Mouse (Mus musculus): Measurements from ENCODE around the gene Ap5s1.

GRCm38 (mm10) chr2:131175286-131175944 is 31.5 kb upstream of the Ap5s1 start:
- TF ChIP-seq EP300 (IDR thresholded peaks at IDR 0.05), result no peak
- TF ChIP-seq CTCF (IDR thresholded peaks at IDR 0.05), result no peak
